Mouse (Mus musculus) activated CD4-positive, CD25-positive, alpha-beta regulatory T cell, adult 9 weeks (primary cell): Measurements from ENCODE around the gene Cfb. TPM values are rescaled to one million over a fixed set of nuclear protein-coding genes. Genes with fewer than 3 reads are reported as not detected.

Source experiments
- polyA plus RNA-seq: library from polyadenylated mRNA; unstranded; fragments of 100-300 nt; shearing (Covaris generic); gene quantifications from one replicate; pipeline ENCODE4 v1.2.1, GENCODE M21; 2017

Cfb gene
- 1.3 TPM for polyA plus RNA-seq

DNA sequence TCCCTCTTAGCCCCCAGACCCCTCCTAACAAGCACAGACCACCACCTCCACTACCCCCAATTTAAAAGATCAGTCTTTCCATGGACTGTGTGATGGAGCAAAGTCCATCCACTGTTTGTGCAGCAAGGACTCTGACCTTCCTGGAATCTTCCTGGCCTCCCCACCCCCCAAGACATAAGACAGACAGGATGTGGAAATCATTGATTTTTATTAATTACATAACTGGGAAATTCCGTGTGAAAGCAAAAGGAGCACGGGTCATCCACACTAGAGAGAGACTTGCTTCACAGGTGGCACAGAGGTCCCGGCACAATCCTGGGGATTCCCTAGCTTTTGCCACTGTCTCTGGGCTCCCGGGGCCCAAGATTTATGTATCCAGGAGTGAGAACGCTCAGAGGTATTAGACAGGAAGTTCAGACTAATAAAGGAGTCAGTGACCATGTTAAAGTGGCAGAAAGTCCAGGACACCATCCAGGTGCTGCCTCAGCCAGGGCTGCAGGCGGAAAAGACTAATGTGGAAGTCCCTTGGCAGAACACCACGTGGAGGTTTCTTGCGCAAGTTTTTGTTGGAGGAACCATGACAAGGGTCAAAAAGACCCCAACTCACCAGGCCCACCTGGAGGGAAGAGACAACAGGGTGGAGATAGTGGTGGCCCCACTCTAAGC is at the start of gene Cfb:
Cfb (minus strand) TSS at position 103 of the 666 bp plus-strand sequence.

DNA sequence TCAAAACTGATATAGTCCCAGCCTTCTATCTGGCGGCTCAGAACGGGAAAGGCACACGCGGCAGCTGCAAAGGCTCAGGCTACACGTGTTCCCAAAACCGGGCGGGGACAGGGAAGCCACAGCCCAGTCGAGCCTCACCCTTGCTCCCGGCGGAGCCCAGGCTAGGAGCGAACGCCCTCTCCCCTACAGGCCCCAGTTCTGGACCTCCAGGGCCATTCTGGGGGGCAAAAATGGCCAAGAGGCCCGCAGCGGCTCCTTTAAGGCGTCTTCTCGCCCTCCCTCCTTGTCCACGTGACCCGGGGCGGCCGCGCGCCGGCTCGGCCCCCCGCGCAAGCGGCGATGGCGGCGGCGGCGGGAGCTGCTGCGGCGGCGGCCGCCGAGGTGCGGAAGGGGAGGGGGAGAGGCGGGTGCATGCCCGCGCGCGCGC is 35.9 kb upstream of the Cfb start, which contains the start of the genes C2 and Ehmt2:
C2 (minus strand) TSS at position 106 of the 427 bp plus-strand sequence.
Ehmt2 (plus strand) TSS at position 310 of the 427 bp plus-strand sequence.

DNA sequence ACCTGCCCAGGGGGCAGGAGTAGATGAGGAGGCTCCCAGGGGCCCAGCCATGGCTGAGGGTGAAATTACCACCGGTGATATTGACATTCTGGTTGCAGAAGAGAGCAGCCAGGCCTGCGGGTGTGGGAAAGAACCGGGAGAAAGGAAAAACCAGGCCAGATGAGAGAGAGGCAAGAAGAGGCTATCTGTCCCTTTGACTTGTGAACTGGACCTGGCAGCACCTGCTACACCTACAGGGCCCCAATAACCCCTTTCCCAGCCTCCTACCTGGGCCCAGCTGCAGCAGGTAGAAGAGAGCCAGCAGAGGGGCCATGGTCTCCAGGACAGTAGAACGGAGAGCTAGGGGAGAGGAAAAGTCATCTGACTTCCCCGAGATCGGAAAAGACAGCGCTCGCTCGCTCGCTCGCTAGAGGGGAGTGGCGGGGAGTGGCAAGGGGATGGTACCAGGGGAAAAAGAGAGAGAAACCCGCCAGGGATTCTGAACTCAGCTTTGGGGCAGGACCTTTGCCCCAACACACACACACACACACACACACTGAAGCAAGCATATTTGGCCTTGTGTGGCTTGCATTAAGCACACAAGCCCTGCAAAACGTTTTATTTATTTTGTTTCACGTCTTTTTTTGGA is 19.5 kb upstream of the Cfb start, which contains the start of gene Gm20547:
Gm20547 (minus strand) TSS at position 360 of the 628 bp plus-strand sequence.

DNA sequence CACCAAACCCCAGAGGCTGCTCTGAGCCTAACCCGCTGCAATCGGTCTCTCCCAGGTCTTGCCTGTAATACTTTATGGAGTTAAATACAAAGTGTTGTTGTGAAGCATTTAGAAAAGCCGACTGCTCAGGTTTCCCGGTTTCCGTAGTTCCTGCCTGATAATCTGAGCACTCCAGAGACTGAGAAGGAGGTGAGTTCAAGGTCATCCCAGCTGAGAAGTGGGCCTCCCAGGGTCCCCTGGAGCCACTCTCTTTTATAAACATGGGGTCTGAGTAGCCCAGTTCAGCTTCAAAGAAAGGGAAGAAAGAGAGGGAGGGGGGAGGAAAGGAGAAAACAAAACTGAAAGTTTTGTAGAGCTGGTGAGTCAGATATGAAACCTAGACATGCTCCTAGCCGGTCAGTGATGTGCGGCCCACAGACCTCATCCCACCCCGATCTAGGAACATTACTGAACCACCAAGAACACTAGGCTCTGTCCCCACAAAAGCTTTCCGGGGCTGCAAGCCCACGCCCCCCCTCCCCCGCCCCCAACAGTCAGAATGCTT is 17.1 kb upstream of the Cfb start, which contains the start of gene Zbtb12:
Zbtb12 (plus strand) TSS at position 148 of the 544 bp plus-strand sequence.

DNA sequence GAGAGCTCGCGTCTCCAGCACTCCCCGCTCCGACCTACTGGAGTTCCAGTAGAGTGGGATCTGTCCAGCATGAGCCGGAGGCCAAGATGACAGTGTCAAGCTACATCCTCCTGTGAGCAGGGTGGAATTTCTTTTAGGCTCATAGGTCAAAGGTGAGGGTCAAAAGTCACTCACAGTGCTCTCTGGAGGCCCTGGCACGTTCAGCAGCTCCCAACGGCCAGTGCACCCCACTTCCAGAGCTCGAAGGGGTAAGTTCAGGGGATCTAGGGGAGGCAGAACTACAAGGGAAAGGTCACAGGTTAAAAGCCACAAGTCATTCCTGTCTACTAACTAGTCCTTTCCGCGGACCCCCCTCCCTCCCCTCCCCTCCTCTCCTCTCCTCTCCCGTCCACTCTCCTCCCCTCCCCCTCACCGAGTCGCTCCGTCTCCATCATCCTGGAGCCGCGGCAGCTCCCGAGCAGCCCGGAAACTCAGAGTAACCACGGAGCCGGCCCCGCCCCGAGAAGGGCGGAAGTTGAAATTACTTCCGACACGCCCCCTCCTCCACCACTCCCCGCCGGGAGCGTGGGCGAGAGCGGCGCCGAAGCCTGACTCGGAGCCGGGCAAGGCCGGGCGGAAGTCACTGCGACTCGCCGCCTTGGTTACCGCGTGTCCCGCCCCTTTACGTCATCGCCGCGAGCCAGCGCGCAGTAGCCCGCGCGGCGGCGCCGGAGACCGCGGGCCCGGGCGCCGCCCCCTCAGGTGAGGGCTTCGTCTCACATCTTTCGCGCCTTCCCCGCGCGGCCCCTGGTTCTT is 12.4 kb downstream of the Cfb start, which contains the start of the genes Skiv2l and Nelfe:
Skiv2l (minus strand) TSS at position 489 of the 795 bp plus-strand sequence.
Nelfe (plus strand) TSS at position 670 of the 795 bp plus-strand sequence.

DNA sequence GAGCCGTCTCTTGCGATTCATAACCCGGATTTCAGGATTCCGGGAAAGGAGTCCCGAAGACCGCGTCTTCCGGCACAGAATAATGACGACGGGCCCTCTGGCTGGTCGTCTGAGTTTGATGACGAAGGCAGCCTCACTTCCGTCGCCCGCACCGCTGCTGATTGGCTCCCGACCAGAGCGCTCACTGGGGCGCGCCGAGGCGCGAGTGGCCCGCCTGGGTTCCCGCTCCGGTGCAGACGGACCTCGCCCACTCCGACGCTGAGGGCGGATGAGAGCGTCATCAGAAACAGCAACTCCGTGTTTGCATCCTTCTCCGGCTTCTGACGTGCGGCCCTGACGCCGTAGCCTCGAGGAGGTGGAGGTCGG is 25.5 kb downstream of the Cfb start, which contains the start of the genes Stk19 and Dxo:
Stk19 (minus strand) TSS at position 90 of the 366 bp plus-strand sequence.
Dxo (plus strand) TSS at position 164 of the 366 bp plus-strand sequence.

Other genes starting within 250 kb of the Cfb start
- gene Egfl8, start 246.5 kb downstream of the Cfb start, polyA plus RNA-seq: 4.0 TPM
- gene Ppt2, start 234.0 kb downstream of the Cfb start, polyA plus RNA-seq: 21.7 TPM
- 1.9 TPM for gene Prrt1, start 233.0 kb downstream of the Cfb start, polyA plus RNA-seq
- gene Fkbpl, start 217.8 kb downstream of the Cfb start, polyA plus RNA-seq: 5.1 TPM
- gene Atf6b, start 215.4 kb downstream of the Cfb start, polyA plus RNA-seq: 80.4 TPM
- gene Tnxb, start 192.0 kb downstream of the Cfb start, polyA plus RNA-seq: not detected
- 0.12 TPM for gene C4b, start 118.6 kb downstream of the Cfb start, polyA plus RNA-seq
- gene Cyp21a1, start 58.0 kb downstream of the Cfb start, polyA plus RNA-seq: not detected
- 38.5 TPM for gene Stk19, start 25.6 kb downstream of the Cfb start, polyA plus RNA-seq
- 73.8 TPM for gene Dxo, start 25.5 kb downstream of the Cfb start, polyA plus RNA-seq
- 150 TPM for gene Skiv2l, start 12.3 kb downstream of the Cfb start, polyA plus RNA-seq
- 41.3 TPM for gene Nelfe, start 12.1 kb downstream of the Cfb start, polyA plus RNA-seq
- gene Zbtb12, start 17.0 kb upstream of the Cfb start, polyA plus RNA-seq: 0.64 TPM
- gene Gm20547, start 19.5 kb upstream of the Cfb start, polyA plus RNA-seq: not detected
- gene C2, start 35.7 kb upstream of the Cfb start, polyA plus RNA-seq: 2.3 TPM
- 38.7 TPM for gene Ehmt2, start 36.0 kb upstream of the Cfb start, polyA plus RNA-seq
- not detected for gene Slc44a4, start 51.9 kb upstream of the Cfb start, polyA plus RNA-seq
- gene Neu1, start 68.7 kb upstream of the Cfb start, polyA plus RNA-seq: 85.9 TPM
- 54.2 TPM for gene Hspa1b, start 96.7 kb upstream of the Cfb start, polyA plus RNA-seq
- gene Gm20481, start 107.4 kb upstream of the Cfb start, polyA plus RNA-seq: 2.7 TPM
- gene Hspa1a, start 109.6 kb upstream of the Cfb start, polyA plus RNA-seq: 13.2 TPM
- gene Hspa1l, start 110.2 kb upstream of the Cfb start, polyA plus RNA-seq: 0.17 TPM
- 55.0 TPM for gene Lsm2, start 119.3 kb upstream of the Cfb start, polyA plus RNA-seq
- gene Vars, start 138.5 kb upstream of the Cfb start, polyA plus RNA-seq: 187 TPM
- 0.33 TPM for gene Vwa7, start 154.1 kb upstream of the Cfb start, polyA plus RNA-seq
- 0.82 TPM for gene Sapcd1, start 165.5 kb upstream of the Cfb start, polyA plus RNA-seq
- gene Msh5, start 184.2 kb upstream of the Cfb start, polyA plus RNA-seq: 1.5 TPM
- gene Clic1, start 187.4 kb upstream of the Cfb start, polyA plus RNA-seq: 661 TPM
- gene Ddah2, start 196.5 kb upstream of the Cfb start, polyA plus RNA-seq: 2.2 TPM
- gene Ly6g6c, start 202.9 kb upstream of the Cfb start, polyA plus RNA-seq: not detected
- gene Mpig6b, start 203.7 kb upstream of the Cfb start, polyA plus RNA-seq: not detected
- not detected for gene Ly6g6e, start 214.4 kb upstream of the Cfb start, polyA plus RNA-seq
- not detected for gene Ly6g6d, start 215.5 kb upstream of the Cfb start, polyA plus RNA-seq
- gene Ly6g6f, start 223.1 kb upstream of the Cfb start, polyA plus RNA-seq: not detected
- 65.7 TPM for gene Abhd16a, start 226.7 kb upstream of the Cfb start, polyA plus RNA-seq
- gene Ly6g5c, start 245.8 kb upstream of the Cfb start, polyA plus RNA-seq: not detected